Mouse (Mus musculus): Measurements from ENCODE around the gene Tead4.
"Not testable (repeated sequence)": the region's sequence is repeated elsewhere in the genome, so short reads cannot be mapped to it uniquely, and the experiment has no call there.

Gene Tead4

GRCm38 (mm10) chr6:128237102-128237763, 63.4 kb downstream of the Tead4 start:
- DNase-seq (ENCODE audit: low spot score in 2 of 2) = no peak

- DNase-seq (ENCODE audit: low spot score in 2 of 2) = no peak
Observed at GRCm38 (mm10) chr6:128236581-128236980, 64.0 kb downstream of the Tead4 start.

GRCm38 (mm10) chr6:128234206-128234605, 66.4 kb downstream of the Tead4 start:
- DNase-seq (ENCODE audit: low spot score in 2 of 2) = no peak

GRCm38 (mm10) chr6:128232216-128232615, 68.4 kb downstream of the Tead4 start:
- no peak for DNase-seq (ENCODE audit: low spot score in 2 of 2)

- no peak for DNase-seq (ENCODE audit: low spot score in 2 of 2)
Observed at GRCm38 (mm10) chr6:128231741-128232140, 68.9 kb downstream of the Tead4 start.

- no peak for DNase-seq (ENCODE audit: low spot score in 2 of 2)
Observed at GRCm38 (mm10) chr6:128227438-128228017, 73.1 kb downstream of the Tead4 start.

GRCm38 (mm10) chr6:128226941-128227340, 73.7 kb downstream of the Tead4 start:
- no peak for DNase-seq (ENCODE audit: low spot score in 2 of 2)

- no peak for DNase-seq (ENCODE audit: low spot score in 2 of 2)
Observed at GRCm38 (mm10) chr6:128225846-128226176, 74.8 kb downstream of the Tead4 start.

GRCm38 (mm10) chr6:128225009-128225845, 75.4 kb downstream of the Tead4 start:
- DNase-seq (ENCODE audit: low spot score in 2 of 2) = no peak

- no peak for DNase-seq (ENCODE audit: low spot score in 2 of 2)
Observed at GRCm38 (mm10) chr6:128223159-128223558, 77.5 kb downstream of the Tead4 start.

GRCm38 (mm10) chr6:128215004-128215403, 85.6 kb downstream of the Tead4 start:
- not testable (repeated sequence) for DNase-seq (ENCODE audit: low spot score in 2 of 2)

GRCm38 (mm10) chr6:128209199-128209598, 91.4 kb downstream of the Tead4 start:
- not testable (repeated sequence) for DNase-seq (ENCODE audit: low spot score in 2 of 2)

GRCm38 (mm10) chr6:128208491-128209170, 92.0 kb downstream of the Tead4 start:
- no peak for DNase-seq (ENCODE audit: low spot score in 2 of 2)

- no peak for DNase-seq (ENCODE audit: low spot score in 2 of 2)
Observed at GRCm38 (mm10) chr6:128203557-128203956, 97.1 kb downstream of the Tead4 start.

GRCm38 (mm10) chr6:128200847-128201640, 99.6 kb downstream of the Tead4 start:
- DNase-seq (ENCODE audit: low spot score in 2 of 2) = peak; percentile 43 to 70

- peak; percentile 96 to 97 for DNase-seq (ENCODE audit: low spot score in 2 of 2)
Observed at GRCm38 (mm10) chr6:128200116-128200846, 100.3 kb downstream of the Tead4 start.

GRCm38 (mm10) chr6:128183521-128183920, 117.1 kb downstream of the Tead4 start:
- DNase-seq (ENCODE audit: low spot score in 2 of 2) = no peak

- no peak for DNase-seq (ENCODE audit: low spot score in 2 of 2)
Observed at GRCm38 (mm10) chr6:128181176-128181575, 119.4 kb downstream of the Tead4 start.

- DNase-seq (ENCODE audit: low spot score in 2 of 2) = no peak
Observed at GRCm38 (mm10) chr6:128179651-128180050, 121.0 kb downstream of the Tead4 start.

- DNase-seq (ENCODE audit: low spot score in 2 of 2) = no peak
Observed at GRCm38 (mm10) chr6:128179247-128179646, 121.4 kb downstream of the Tead4 start.

GRCm38 (mm10) chr6:128178681-128179080, 121.9 kb downstream of the Tead4 start:
- no peak for DNase-seq (ENCODE audit: low spot score in 2 of 2)
